Mouse (Mus musculus) C2C12 (cell line): ENCODE measurements around the gene Mrps22. TPM values are rescaled to one million over a fixed set of nuclear protein-coding genes. Genes with fewer than 3 reads are reported as not detected.

Experiments used
- H3K27me3 ChIP-seq: one replicate; pipeline ENCODE4 v1.6.1; 2011; ENCODE audit not compliant: control insufficient read depth, insufficient read depth, insufficient read length
- H3K36me3 ChIP-seq: one replicate; pipeline ENCODE4 v1.6.1; 2011; ENCODE audit not compliant: control insufficient read depth, insufficient read depth
- H3K4me3 ChIP-seq: one replicate; pipeline ENCODE4 v1.5.1; 2011; ENCODE audit warnings: mild to moderate bottlenecking, control low read depth; ENCODE audit not compliant: poor library complexity, insufficient read depth, severe bottlenecking
- H3K79me2 ChIP-seq: one replicate; pipeline ENCODE4 v1.6.1; 2011; ENCODE audit not compliant: control insufficient read depth, insufficient read depth
- H3K79me3 ChIP-seq: one replicate; pipeline ENCODE4 v1.6.1; 2011; ENCODE audit warnings: low read depth, control low read depth
- H3ac ChIP-seq: one replicate; pipeline ENCODE3; 2011; ENCODE audit warnings: low read depth; ENCODE audit not compliant: control insufficient read depth, insufficient read length
- CEBPB ChIP-seq: IDR thresholded peaks from one replicate; pipeline ENCODE4 v1.6.1; 2011; ENCODE audit warnings: low read depth, mild to moderate bottlenecking, control low read depth, moderate library complexity
- CTCF ChIP-seq: IDR thresholded peaks from one replicate; pipeline ENCODE4 v1.5.1; 2011; ENCODE audit not compliant: control insufficient read depth, insufficient read depth, insufficient read length
- FOSL1 ChIP-seq: IDR thresholded peaks from one replicate; pipeline ENCODE4 v1.8.0; 2011; ENCODE audit warnings: mild to moderate bottlenecking, low read length; ENCODE audit not compliant: poor library complexity, insufficient read depth, severe bottlenecking
- MAX ChIP-seq: IDR thresholded peaks from one replicate; pipeline ENCODE4 v1.6.1; 2011; ENCODE audit warnings: mild to moderate bottlenecking, control low read depth
- MYOD1 ChIP-seq: IDR thresholded peaks from one replicate; pipeline ENCODE4 v1.6.1; 2011; ENCODE audit warnings: low read depth; ENCODE audit not compliant: control insufficient read depth, insufficient read length
- MYOG ChIP-seq: IDR thresholded peaks from one replicate; pipeline ENCODE4 v1.6.1; 2011; ENCODE audit not compliant: control insufficient read depth, insufficient read length; ENCODE audit errors: extremely low read depth
- USF1 ChIP-seq: IDR thresholded peaks from one replicate; pipeline ENCODE4 v1.6.1; 2011; ENCODE audit warnings: low read depth, mild to moderate bottlenecking, control low read depth, moderate library complexity
- polyA plus RNA-seq: library from polyadenylated mRNA; unstranded; fragments of >200 nt; fragmentation: generic; extraction: Trizol; gene quantifications from one replicate; pipeline ENCODE4 v1.2.1, GENCODE M21; 2012; ENCODE audit warnings: missing spikeins

Gene Mrps22
- polyA plus RNA-seq, 1 experiment = 32.4 TPM

DNA sequence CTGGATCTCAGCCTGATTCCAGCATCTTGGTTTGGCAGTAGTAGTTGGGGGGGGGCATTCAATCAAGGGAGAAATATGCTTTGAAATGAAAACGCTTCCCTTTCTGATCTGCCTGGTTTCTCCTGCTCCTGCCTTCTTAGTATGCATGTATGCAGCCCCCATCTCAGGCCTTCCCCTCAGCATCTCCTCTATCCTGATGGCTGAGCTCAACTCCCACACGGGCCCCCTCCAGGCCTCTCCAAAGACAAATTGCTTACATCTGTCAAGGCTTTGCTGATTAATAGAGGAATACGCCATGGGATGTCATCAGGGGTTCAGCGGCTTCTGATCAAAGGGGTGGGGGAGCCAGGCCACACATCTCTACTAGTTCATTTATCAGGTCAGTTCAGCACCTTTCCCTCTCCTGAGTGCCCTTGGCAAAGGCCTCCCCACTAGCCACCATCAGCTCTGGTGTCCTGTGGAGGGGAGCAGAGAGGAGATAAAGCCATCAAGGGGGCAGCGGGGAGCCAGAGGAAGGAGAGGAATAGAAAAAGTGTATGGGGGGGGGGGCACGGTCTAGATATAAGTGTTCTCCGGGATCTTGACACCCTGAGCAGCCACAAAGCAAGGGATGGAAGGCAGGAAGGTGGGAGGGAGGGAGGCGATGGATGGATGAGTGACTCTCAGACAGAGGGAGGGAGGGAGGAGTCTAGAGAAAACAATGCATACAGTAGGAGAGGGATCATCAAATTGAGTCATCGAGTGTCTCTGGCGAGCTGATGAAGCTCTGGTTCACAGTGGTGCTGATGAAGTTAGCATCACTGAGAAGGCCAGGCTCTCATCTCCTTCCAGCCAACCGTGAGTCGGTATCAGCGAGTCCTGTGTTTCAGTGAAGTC is 32.1 kb upstream of the Mrps22 start:
- no peak overlapping the region for H3ac ChIP-seq
- H3K79me3 ChIP-seq = no peaks in the 10 kb centered on the region
- TF ChIP-seq MYOD1 (no peak), MAX (no peak), CTCF (no peak), FOSL1 (no peak), MYOG (no peak), USF1 (no peak), CEBPB (no peak)
- no peak overlapping the region for H3K4me3 ChIP-seq
- no peaks in the 10 kb centered on the region for H3K79me2 ChIP-seq
- peaks cover 7% of the 10 kb centered on the region for H3K27me3 ChIP-seq
- H3K36me3 ChIP-seq = no peaks in the 10 kb centered on the region

DNA sequence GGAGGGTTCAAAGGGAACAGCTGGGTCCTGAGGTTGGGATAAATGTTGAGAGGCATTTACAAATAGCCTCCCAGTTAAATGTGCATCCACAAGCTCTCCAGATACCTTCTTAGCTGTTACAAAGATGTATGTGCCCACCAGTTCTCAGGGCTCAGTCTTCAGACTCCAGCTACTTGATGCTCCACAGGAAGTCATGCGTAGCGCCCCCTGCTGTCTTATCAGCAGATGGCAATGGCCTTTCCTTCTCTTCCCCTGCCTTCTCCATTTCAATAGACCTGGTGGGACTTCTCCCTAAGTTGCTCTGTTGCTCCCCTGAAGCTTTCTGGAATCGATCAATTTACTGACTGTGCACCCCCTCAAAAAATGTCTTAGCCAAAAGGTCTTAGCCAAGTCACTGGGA is 27.0 kb upstream of the Mrps22 start:
- no peak overlapping the region for H3ac ChIP-seq
- peaks cover 8% of the 10 kb centered on the region for H3K27me3 ChIP-seq
- H3K79me2 ChIP-seq = no peaks in the 10 kb centered on the region
- H3K4me3 ChIP-seq = no peak overlapping the region
- no peaks in the 10 kb centered on the region for H3K79me3 ChIP-seq
- H3K36me3 ChIP-seq = no peaks in the 10 kb centered on the region
- TF ChIP-seq MAX = no peak
- TF ChIP-seq MYOD1 = no peak
- no peak for TF ChIP-seq FOSL1
- TF ChIP-seq MYOG = no peak
- no peak for TF ChIP-seq CEBPB
- TF ChIP-seq USF1 = no peak
- no peak for TF ChIP-seq CTCF

- no peak for TF ChIP-seq CEBPB
- no peak for TF ChIP-seq MYOD1
- no peak for TF ChIP-seq CTCF
- TF ChIP-seq USF1 = no peak
- TF ChIP-seq FOSL1 = no peak
- no peak for TF ChIP-seq MAX
- Histone ChIP-seq H3K36me3 (no peaks in the 10 kb centered on the region), H3ac (no peak overlapping the region), H3K79me3 (peaks cover 7% of the 10 kb centered on the region), H3K79me2 (peaks cover 15% of the 10 kb centered on the region), H3K4me3 (no peak overlapping the region), H3K27me3 (no peaks in the 10 kb centered on the region)
Measured at GRCm38 (mm10) chr9:98604896-98605295, 3.4 kb upstream of the Mrps22 start.

GRCm38 (mm10) chr9:98601837-98602359 is 438 bp upstream of the Mrps22 start:
- TF ChIP-seq MYOG = no peak
- no peak for TF ChIP-seq CEBPB
- no peak for TF ChIP-seq MAX
- TF ChIP-seq FOSL1 = no peak
- TF ChIP-seq CTCF = no peak
- no peak for TF ChIP-seq MYOD1
- no peak for TF ChIP-seq USF1
- no peaks in the 10 kb centered on the region for H3K27me3 ChIP-seq
- no peak overlapping the region for H3ac ChIP-seq

GRCm38 (mm10) chr9:98600094-98600493 is 1.4 kb downstream of the Mrps22 start:
- H3K27me3 ChIP-seq = no peaks in the 10 kb centered on the region
- H3ac ChIP-seq = peak overlapping the region; percentile 18
- H3K79me3 ChIP-seq = peaks cover 18% of the 10 kb centered on the region
- no peak for TF ChIP-seq CTCF
- TF ChIP-seq USF1 = no peak
- TF ChIP-seq FOSL1 = no peak
- no peak for TF ChIP-seq CEBPB
- TF ChIP-seq MAX = no peak
- no peak for TF ChIP-seq MYOD1
- no peak for TF ChIP-seq MYOG
- peaks cover 37% of the 10 kb centered on the region for H3K79me2 ChIP-seq
- H3K36me3 ChIP-seq = peaks cover 21% of the 10 kb centered on the region
- H3K4me3 ChIP-seq = no peak overlapping the region

More at GRCm38 (mm10) chr9:98601837-98602359, 438 bp upstream of the Mrps22 start:
- peaks cover 18% of the 10 kb centered on the region for H3K79me3 ChIP-seq
- peaks cover 7% of the 10 kb centered on the region for H3K36me3 ChIP-seq
- peaks cover 37% of the 10 kb centered on the region for H3K79me2 ChIP-seq
- peak overlapping the region; percentile 69 for H3K4me3 ChIP-seq
